Mouse (Mus musculus): Measurements from ENCODE around the gene Rab5c. TPM values are rescaled to one million over a fixed set of nuclear protein-coding genes. Genes with fewer than 3 reads are reported as not detected.
A peak's percentile ranks its signal among the peaks of the same experiment; 100 is the strongest.

Rab5c gene
- total RNA-seq, 2 experiments from 2014 or later = 40.4 to 43.1 TPM

- DNase-seq = no peak
These were observed 17.7 kb downstream of the Rab5c start for GRCm38 (mm10) chr11:100720345-100720744.

GRCm38 (mm10) chr11:100719893-100720292 is 18.1 kb downstream of the Rab5c start:
- DNase-seq = no peak

GRCm38 (mm10) chr11:100719312-100719711 is 18.7 kb downstream of the Rab5c start:
- no peak for DNase-seq

- no peak for DNase-seq
These were observed 19.1 kb downstream of the Rab5c start for GRCm38 (mm10) chr11:100718866-100719265.

GRCm38 (mm10) chr11:100718462-100718861 is 19.6 kb downstream of the Rab5c start:
- DNase-seq = no peak

GRCm38 (mm10) chr11:100716649-100717048 is 21.4 kb downstream of the Rab5c start:
- no peak for DNase-seq

GRCm38 (mm10) chr11:100714948-100715347 is 23.1 kb downstream of the Rab5c start:
- no peak for DNase-seq

- peak; percentile 64 for DNase-seq
These were observed 23.5 kb downstream of the Rab5c start for GRCm38 (mm10) chr11:100714534-100714915.

GRCm38 (mm10) chr11:100713735-100714533 is 24.1 kb downstream of the Rab5c start, which contains the start of gene Hspb9:
Gene Hspb9 (plus strand): TSS chr11:100713850.
- peak; percentile 69 for DNase-seq

- DNase-seq = no peak
These were observed 24.8 kb downstream of the Rab5c start for GRCm38 (mm10) chr11:100713174-100713573.

- DNase-seq = peak; percentile 80
These were observed 26.0 kb downstream of the Rab5c start, which contains the start of gene Kat2a for GRCm38 (mm10) chr11:100711783-100712615. Gene Kat2a (minus strand): TSS chr11:100712465.

GRCm38 (mm10) chr11:100710977-100711376 is 27.0 kb downstream of the Rab5c start:
- DNase-seq = no peak

GRCm38 (mm10) chr11:100710528-100710927 is 27.5 kb downstream of the Rab5c start:
- DNase-seq = no peak

GRCm38 (mm10) chr11:100709201-100709810 is 28.7 kb downstream of the Rab5c start:
- no peak for DNase-seq

GRCm38 (mm10) chr11:100705095-100705747 is 32.8 kb downstream of the Rab5c start:
- DNase-seq = no peak

- peak; percentile 51 for DNase-seq
These were observed 34.0 kb downstream of the Rab5c start, which contains the start of gene Dhx58 for GRCm38 (mm10) chr11:100703851-100704531. Gene Dhx58 (minus strand): TSS chr11:100704271.

GRCm38 (mm10) chr11:100703366-100703765 is 34.6 kb downstream of the Rab5c start:
- no peak for DNase-seq

- no peak for DNase-seq
These were observed 35.1 kb downstream of the Rab5c start for GRCm38 (mm10) chr11:100702906-100703305.

GRCm38 (mm10) chr11:100702081-100702851 is 35.7 kb downstream of the Rab5c start:
- no peak for DNase-seq

GRCm38 (mm10) chr11:100701301-100701700 is 36.7 kb downstream of the Rab5c start:
- DNase-seq = peak; percentile 66

- no peak for DNase-seq
These were observed 37.3 kb downstream of the Rab5c start for GRCm38 (mm10) chr11:100700710-100701109.

All from gastrocnemius, postnatal 25 days (tissue).